Mouse (Mus musculus) MEL (cell line): ENCODE measurements at regions not wholly inside any gene's neighbourhood (a gene's known extent, or its start where the extent isn't known, plus 50 kb on each side); places are given as distances from the start of the nearest gene placed in this dataset.

Source experiments
- DNase-seq: peaks from one replicate; pipeline ENCODE4 v3.0.0; 2011; ENCODE audit warnings: low read depth, low spot score
- H3K27ac ChIP-seq: 2 replicates; pipeline ENCODE4 v1.5.1; 2012; ENCODE audit warnings: low read depth, mild to moderate bottlenecking, control low read depth, low read length, moderate library complexity; ENCODE audit not compliant: control insufficient read depth
- H3K27me3 ChIP-seq, 2 experiments: fragments of 150-350 bp in 1 of 2; sonication (generic) in 1 of 2; 2 replicates each; pipeline ENCODE4 v1.6.1; 2012; ENCODE audit warnings: low read length in 2 of 2, mild to moderate bottlenecking in 2 of 2, improper control_type of control experiment in 1 of 2, moderate library complexity in 1 of 2; ENCODE audit not compliant: insufficient read depth in 2 of 2, control insufficient read depth in 1 of 2
- H3K36me3 ChIP-seq, 2 experiments: 2 replicates each; pipeline ENCODE4 v1.6.1; 2012 to 2014; ENCODE audit warnings: low read length in 2 of 2, improper control_type of control experiment in 1 of 2, inconsistent platforms in 1 of 2, mild to moderate bottlenecking in 1 of 2; ENCODE audit not compliant: insufficient read depth in 2 of 2, control insufficient read depth in 1 of 2
- H3K4me1 ChIP-seq, 2 experiments: fragments of 150-350 bp in 1 of 2; sonication (generic) in 1 of 2; 2 replicates each; pipeline ENCODE4 v1.6.1; 2012; ENCODE audit warnings: low read length in 2 of 2, improper control_type of control experiment in 1 of 2, mild to moderate bottlenecking in 1 of 2; ENCODE audit not compliant: insufficient read depth in 2 of 2, control insufficient read depth in 1 of 2
- H3K4me3 ChIP-seq, 2 experiments: fragments of 150-350 bp in 1 of 2; sonication (generic) in 1 of 2; 2 replicates each; pipeline ENCODE4 v1.5.1; 2012; ENCODE audit warnings: low read depth in 2 of 2, low read length in 2 of 2, mild to moderate bottlenecking in 2 of 2, moderate library complexity in 2 of 2, control low read depth in 1 of 2, improper control_type of control experiment in 1 of 2; ENCODE audit not compliant: control insufficient read depth in 1 of 2, insufficient read depth in 1 of 2
- H3K79me2 ChIP-seq: 2 replicates; pipeline ENCODE4 v1.6.1; 2012; ENCODE audit warnings: mild to moderate bottlenecking, low read length, moderate library complexity; ENCODE audit not compliant: control insufficient read depth, poor library complexity, insufficient read depth
- H3K9ac ChIP-seq: 2 replicates; pipeline ENCODE4 v1.6.1; 2012; ENCODE audit warnings: low read depth, mild to moderate bottlenecking, control low read depth, low read length, moderate library complexity; ENCODE audit not compliant: control insufficient read depth, poor library complexity, severe bottlenecking
- H3K9me3 ChIP-seq: fragments of 150-350 bp; sonication (generic); replicated peaks from 2 replicates; pipeline ENCODE4 v1.6.1; 2012; ENCODE audit warnings: mild to moderate bottlenecking, low read length, improper control_type of control experiment, moderate library complexity; ENCODE audit not compliant: insufficient read depth
- ELF1 ChIP-seq: IDR thresholded peaks from 2 replicates; pipeline ENCODE4 v1.6.1; 2014; ENCODE audit warnings: low read depth, mild to moderate bottlenecking, inconsistent platforms, low read length, improper control_type of control experiment, moderate library complexity
- EP300 ChIP-seq, 2 experiments: IDR thresholded peaks; 2 replicates each; pipeline ENCODE4 v1.6.1; 2011; ENCODE audit warnings: improper control_type of control experiment in 2 of 2, low read length in 2 of 2, low read depth in 1 of 2, mild to moderate bottlenecking in 1 of 2
- ETS1 ChIP-seq: IDR thresholded peaks from 2 replicates; pipeline ENCODE4 v1.6.1; 2012; ENCODE audit warnings: low read depth, mild to moderate bottlenecking, inconsistent platforms, low read length, improper control_type of control experiment, moderate library complexity
- GATA1 ChIP-seq: IDR thresholded peaks from 2 replicates; pipeline ENCODE4 v1.6.1; 2011; ENCODE audit warnings: low read depth, low read length, improper control_type of control experiment
- HCFC1 ChIP-seq: IDR thresholded peaks from 2 replicates; pipeline ENCODE4 v1.6.1; 2012; ENCODE audit warnings: low read depth, mild to moderate bottlenecking, inconsistent platforms, low read length, improper control_type of control experiment, moderate library complexity
- JUND ChIP-seq: IDR thresholded peaks from 2 replicates; pipeline ENCODE4 v1.6.1; 2011; ENCODE audit warnings: low read depth, mild to moderate bottlenecking, improper control_type of control experiment, low read length
- MAX ChIP-seq: IDR thresholded peaks from 2 replicates; pipeline ENCODE4 v1.6.1; 2011; ENCODE audit warnings: low read length, improper control_type of control experiment
- MAZ ChIP-seq: IDR thresholded peaks from 2 replicates; pipeline ENCODE4 v1.6.1; 2012; ENCODE audit warnings: low read depth, mild to moderate bottlenecking, inconsistent platforms, low read length, improper control_type of control experiment
- MEF2A ChIP-seq: IDR thresholded peaks from 2 replicates; pipeline ENCODE4 v1.6.1; 2014; ENCODE audit warnings: low read depth, mild to moderate bottlenecking, inconsistent platforms, low read length, improper control_type of control experiment; ENCODE audit not compliant: poor library complexity, insufficient replicate concordance, severe bottlenecking; ENCODE audit errors: extremely low read depth
- MXI1 ChIP-seq: IDR thresholded peaks from 2 replicates; pipeline ENCODE4 v1.6.1; 2011; ENCODE audit warnings: mild to moderate bottlenecking, low read depth, low read length, improper control_type of control experiment
- MYB ChIP-seq: IDR thresholded peaks from 2 replicates; pipeline ENCODE4 v1.6.1; 2011; ENCODE audit warnings: mild to moderate bottlenecking, low read depth, low read length, improper control_type of control experiment
- NELFE ChIP-seq: IDR thresholded peaks from 2 replicates; pipeline ENCODE4 v1.6.1; 2011; ENCODE audit warnings: low read depth, low read length, improper control_type of control experiment
- NRF1 ChIP-seq: IDR thresholded peaks from 2 replicates; pipeline ENCODE4 v1.6.1; 2014; ENCODE audit warnings: low read depth, mild to moderate bottlenecking, inconsistent platforms, low read length, improper control_type of control experiment, moderate library complexity; ENCODE audit not compliant: poor library complexity, insufficient read depth, severe bottlenecking
- POLR2A ChIP-seq, 2 experiments: IDR thresholded peaks; 2 replicates each; pipeline ENCODE4 v1.6.1; 2011 to 2012; ENCODE audit warnings: low read length in 2 of 2, mild to moderate bottlenecking in 2 of 2, control low read depth in 1 of 2, improper control_type of control experiment in 1 of 2, low read depth in 1 of 2, moderate library complexity in 1 of 2; ENCODE audit not compliant: control insufficient read depth in 1 of 2, insufficient read depth in 1 of 2, poor library complexity in 1 of 2
- POLR2AphosphoS2 ChIP-seq: IDR thresholded peaks from 2 replicates; pipeline ENCODE4 v1.6.1; 2011; ENCODE audit warnings: low read length, improper control_type of control experiment
- RCOR1 ChIP-seq: IDR thresholded peaks from 2 replicates; pipeline ENCODE4 v1.6.1; 2012; ENCODE audit warnings: low read depth, mild to moderate bottlenecking, inconsistent platforms, low read length, improper control_type of control experiment
- SMC3 ChIP-seq: IDR thresholded peaks from 2 replicates; pipeline ENCODE4 v1.6.1; 2011; ENCODE audit warnings: low read depth, low read length, improper control_type of control experiment
- TBP ChIP-seq: IDR thresholded peaks from 2 replicates; pipeline ENCODE4 v1.8.0; 2011; ENCODE audit warnings: low read depth, low read length, improper control_type of control experiment
- TCF12 ChIP-seq: IDR thresholded peaks from 2 replicates; pipeline ENCODE4 v1.6.1; 2014; ENCODE audit warnings: low read depth, mild to moderate bottlenecking, inconsistent platforms, low read length, improper control_type of control experiment, moderate library complexity
- USF1 ChIP-seq: IDR thresholded peaks from 2 replicates; pipeline ENCODE4 v1.6.1; 2014; ENCODE audit warnings: low read depth, mild to moderate bottlenecking, inconsistent platforms, low read length, improper control_type of control experiment, moderate library complexity
- USF2 ChIP-seq, 2 experiments: IDR thresholded peaks; 2 replicates each; pipeline ENCODE4 v1.6.1; 2011 to 2012; ENCODE audit warnings: improper control_type of control experiment in 2 of 2, low read length in 2 of 2, borderline replicate concordance in 1 of 2, inconsistent platforms in 1 of 2, low read depth in 1 of 2, mild to moderate bottlenecking in 1 of 2; ENCODE audit not compliant: insufficient read depth in 1 of 2
- ZC3H11A ChIP-seq: IDR thresholded peaks from 2 replicates; pipeline ENCODE4 v1.6.1; 2012; ENCODE audit warnings: low read depth, mild to moderate bottlenecking, inconsistent platforms, low read length, improper control_type of control experiment
- ZKSCAN1 ChIP-seq: IDR thresholded peaks from 2 replicates; pipeline ENCODE4 v1.6.1; 2012; ENCODE audit warnings: low read depth, mild to moderate bottlenecking, inconsistent platforms, low read length, improper control_type of control experiment, moderate library complexity

DNA sequence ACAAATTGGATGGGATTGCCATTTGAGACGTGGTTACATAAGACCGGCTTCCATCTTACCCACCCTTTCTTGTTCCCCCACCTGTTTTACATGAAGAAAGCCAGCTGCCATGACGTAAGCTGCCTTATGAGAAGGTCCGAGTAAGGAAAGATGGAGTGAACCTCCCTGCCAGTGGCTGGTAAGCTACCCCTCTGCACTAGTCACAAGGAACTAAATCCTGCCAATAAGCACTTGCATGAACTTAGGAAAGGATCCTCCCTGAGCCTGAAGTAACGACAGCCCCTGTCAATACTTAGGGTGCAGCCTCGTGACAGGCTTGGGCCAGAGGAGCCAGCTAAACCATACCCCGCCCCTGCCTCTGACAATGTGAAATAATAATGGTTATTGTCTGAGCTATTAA lies 62.8 kb upstream of the Gm47985 start:
- no peak overlapping the region for H3K9ac ChIP-seq
- no peaks in the 10 kb centered on the region for H3K36me3 ChIP-seq
- no peak for TF ChIP-seq TBP
- TF ChIP-seq EP300 (IDR thresholded peaks at IDR 0.05; ENCODE audit: low read depth in 1 of 2, low read length in 2 of 2), result no peak
- TF ChIP-seq MAX, result no peak
- TF ChIP-seq MAZ, result no peak
- no peak for TF ChIP-seq MEF2A
- no peak for TF ChIP-seq MXI1
- no peak for TF ChIP-seq JUND
- no peak for TF ChIP-seq ETS1
- no peak for TF ChIP-seq POLR2A (IDR thresholded peaks at IDR 0.05; ENCODE audit: control insufficient read depth in 1 of 2, insufficient read depth in 1 of 2, low read depth in 1 of 2, low read length in 2 of 2, poor library complexity in 1 of 2)
- no peak for TF ChIP-seq MYB
- TF ChIP-seq ZC3H11A, result no peak
- TF ChIP-seq USF1, result no peak
- TF ChIP-seq, all 39 proteins: peak for 0
- no peak overlapping the region for H3K27ac ChIP-seq
- peaks cover 0 to 2% of the 10 kb centered on the region in 2 experiments; a peak in 2 of 4 replicates for H3K27me3 ChIP-seq
- H3K4me1 ChIP-seq, result no peaks in the 10 kb centered on the region
- no peaks in the 10 kb centered on the region for H3K9me3 ChIP-seq
- no peak overlapping the region for H3K4me3 ChIP-seq
- DNase-seq, result no peak
- no peaks in the 10 kb centered on the region for H3K79me2 ChIP-seq

DNA sequence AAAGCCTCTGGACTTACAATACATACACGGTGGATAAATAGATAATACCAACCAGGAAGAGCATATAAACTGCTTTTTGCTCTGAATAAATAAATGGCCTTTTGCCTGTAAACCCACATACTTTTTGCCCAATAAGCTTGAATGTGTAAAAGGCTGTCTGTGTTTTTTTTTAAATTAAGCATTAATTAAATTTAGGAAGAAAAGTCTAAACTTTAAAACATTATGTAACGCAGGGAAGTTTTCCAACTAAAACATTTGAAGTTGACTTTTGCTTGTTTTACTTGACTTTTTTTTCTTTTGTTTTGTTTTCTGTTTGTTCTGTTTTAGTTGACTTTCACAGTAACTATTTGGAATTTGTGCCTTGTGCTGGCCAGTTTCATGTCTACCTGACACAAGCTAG lies 60.7 kb upstream of the Gm47985 start:
- Histone ChIP-seq H3K27ac (no peak overlapping the region), H3K36me3 (no peaks in the 10 kb centered on the region), H3K79me2 (no peaks in the 10 kb centered on the region), H3K4me1 (no peaks in the 10 kb centered on the region), H3K4me3 (no peak overlapping the region), H3K9me3 (no peaks in the 10 kb centered on the region), H3K9ac (no peak overlapping the region), H3K27me3 (no peaks in the 10 kb centered on the region)
- DNase-seq, result no peak
- TF ChIP-seq GATA1, result no peak
- TF ChIP-seq EP300 (IDR thresholded peaks at IDR 0.05; ENCODE audit: low read depth in 1 of 2, low read length in 2 of 2), result no peak
- TF ChIP-seq TCF12, result no peak
- no peak for TF ChIP-seq POLR2AphosphoS2
- TF ChIP-seq HCFC1, result no peak
- TF ChIP-seq ELF1, result no peak
- TF ChIP-seq ZC3H11A, result no peak
- no peak for TF ChIP-seq RCOR1
- no peak for TF ChIP-seq NELFE
- TF ChIP-seq SMC3, result no peak
- TF ChIP-seq USF2 (IDR thresholded peaks at IDR 0.05; ENCODE audit: borderline replicate concordance in 1 of 2, insufficient read depth in 1 of 2, low read depth in 1 of 2, low read length in 2 of 2), result no peak
- no peak for TF ChIP-seq ZKSCAN1
- TF ChIP-seq NRF1, result no peak
